Mouse (Mus musculus) olfactory bulb, adult 2 months (tissue): ENCODE measurements around the gene Bcl9. TPM values are rescaled to one million over a fixed set of nuclear protein-coding genes. Genes with fewer than 3 reads are reported as not detected.

Source experiments
- H3K27ac ChIP-seq: fragments of 200-500 bp; 2 replicates; pipeline ENCODE4 v1.5.1; 2012; ENCODE audit warnings: low read depth, low read length; ENCODE audit not compliant: insufficient read depth
- H3K4me1 ChIP-seq: fragments of 200-500 bp; 2 replicates; pipeline ENCODE4 v1.6.1; 2012; ENCODE audit warnings: low read length; ENCODE audit not compliant: control insufficient read depth, insufficient read depth
- H3K4me3 ChIP-seq: fragments of 200-500 bp; 2 replicates; pipeline ENCODE4 v1.5.1; 2012; ENCODE audit warnings: mild to moderate bottlenecking, low read depth, low read length, moderate library complexity; ENCODE audit not compliant: insufficient read depth
- CTCF ChIP-seq: fragments of 200-500 bp; IDR thresholded peaks from 2 replicates; pipeline ENCODE4 v1.5.1; 2012; ENCODE audit warnings: low read depth, mild to moderate bottlenecking, low read length, moderate library complexity; ENCODE audit not compliant: insufficient read depth
- POLR2A ChIP-seq: fragments of 200-500 bp; IDR thresholded peaks from 2 replicates; pipeline ENCODE4 v1.6.1; 2012; ENCODE audit warnings: mild to moderate bottlenecking, low read depth, low read length, moderate library complexity; ENCODE audit not compliant: insufficient read depth
- WGBS: fragments of 180-500 bp; shearing (Covaris S2); methylation state at CpG from one replicate; pipeline ENCODE4 v1.1.7; 2018; 5-methylcytosine and 5-hydroxymethylcytosine counted together
- polyA plus RNA-seq: library from polyadenylated mRNA; stranded (reverse); fragments of >200 nt; gene quantifications from 2 replicates; pipeline ENCODE4 v1.2.4, GENCODE M21; 2012; ENCODE audit warnings: low replicate concordance; ENCODE audit not compliant: missing spikeins, insufficient read depth, insufficient read length

Gene Bcl9
- polyA plus RNA-seq, 1 experiment: not detected

DNA sequence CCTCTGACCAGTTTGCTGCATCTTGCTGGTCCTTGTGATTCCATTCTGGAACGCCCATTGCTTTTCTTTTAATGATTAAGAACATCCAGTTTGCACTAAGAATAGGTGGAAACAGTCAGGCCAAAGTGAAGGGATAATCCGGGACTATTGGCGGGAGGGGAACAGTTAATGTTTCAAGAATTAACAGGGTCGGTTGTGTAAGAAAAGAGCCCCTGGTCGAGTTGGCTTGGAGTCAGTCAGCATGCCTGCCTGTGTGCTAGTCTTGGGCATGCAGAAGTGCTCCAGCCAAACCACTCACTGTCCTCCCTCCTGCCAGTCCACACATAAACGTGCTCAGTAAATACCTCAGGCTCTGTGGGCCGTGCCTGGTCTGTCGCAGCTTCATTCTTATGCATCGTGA, 125.5 kb downstream of the Bcl9 start:
- Histone ChIP-seq H3K27ac (no peak overlapping the region), H3K4me1 (peaks cover 2% of the 10 kb centered on the region; the same call in 1 of the 2 replicates), H3K4me3 (no peak overlapping the region)
- no peak for TF ChIP-seq CTCF
- TF ChIP-seq POLR2A: no peak
- 46% methylated on average over 9 of the region's 9 CpGs for WGBS

DNA sequence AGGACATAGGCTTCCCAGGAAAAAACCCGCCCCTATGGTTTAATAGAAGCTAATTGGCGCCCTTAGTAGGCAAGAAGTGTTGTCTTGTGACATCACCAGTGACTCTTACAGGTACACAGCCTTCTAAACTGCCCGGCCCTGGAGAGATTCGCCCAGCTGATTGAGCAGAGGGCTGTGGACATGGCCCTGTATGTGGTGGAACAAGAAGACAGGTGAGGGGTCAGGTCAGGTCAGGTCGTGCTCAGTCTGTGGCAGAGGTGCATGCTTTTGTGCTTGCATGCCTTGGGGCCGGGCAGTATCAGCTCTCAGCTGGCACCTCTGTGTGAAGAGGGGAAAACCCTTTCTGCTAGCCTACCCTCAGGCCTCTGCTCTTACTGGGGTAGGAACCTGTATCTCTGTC, 126.2 kb downstream of the Bcl9 start:
- Histone ChIP-seq H3K4me1 (peaks cover 4% of the 10 kb centered on the region; the same call in 1 of the 2 replicates), H3K27ac (no peak overlapping the region), H3K4me3 (no peak overlapping the region)
- TF ChIP-seq CTCF: no peak
- TF ChIP-seq POLR2A: no peak
- 88% methylated on average over 6 of the region's 6 CpGs for WGBS

DNA sequence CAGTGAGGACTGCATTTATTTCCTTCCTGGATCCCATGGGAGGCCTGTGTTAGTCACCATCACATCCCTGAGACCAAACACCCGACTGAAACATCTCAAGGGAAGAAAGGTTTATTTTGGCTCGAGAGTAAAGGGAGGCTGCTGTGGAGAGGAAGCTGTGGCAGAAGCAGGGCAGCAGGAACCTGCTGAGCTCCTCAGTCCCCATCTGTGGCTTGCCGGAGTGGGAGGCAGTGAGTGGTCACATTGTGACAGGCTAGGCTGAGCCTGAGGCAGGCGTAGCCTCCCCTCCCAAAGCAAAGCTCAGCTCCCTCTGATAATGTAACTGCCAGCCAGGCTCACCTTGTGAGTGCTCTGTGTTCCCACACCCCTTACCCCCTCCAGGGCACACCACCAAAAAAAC, 130.6 kb downstream of the Bcl9 start:
- TF ChIP-seq CTCF (no peak), POLR2A (no peak)
- H3K4me3 ChIP-seq: no peak overlapping the region
- WGBS: 59% methylated on average over 4 of the region's 4 CpGs
- H3K27ac ChIP-seq: no peak overlapping the region
- peaks cover 5% of the 10 kb centered on the region; the same call in 1 of the 2 replicates for H3K4me1 ChIP-seq

GRCm38 (mm10) chr3:97164477-97164876, 133.2 kb downstream of the Bcl9 start:
- WGBS: 91% methylated on average over 4 of the region's 4 CpGs
- Histone ChIP-seq H3K27ac (no peak overlapping the region), H3K4me1 (peaks cover 6% of the 10 kb centered on the region; the same call in 1 of the 2 replicates), H3K4me3 (no peak overlapping the region)
- TF ChIP-seq POLR2A (no peak), CTCF (no peak)

- 65% methylated on average over 4 of the region's 4 CpGs for WGBS
- H3K4me3 ChIP-seq: no peak overlapping the region
- H3K27ac ChIP-seq: no peak overlapping the region
- TF ChIP-seq CTCF: no peak
- TF ChIP-seq POLR2A: no peak
- peaks cover 10% of the 10 kb centered on the region; the same call in 1 of the 2 replicates for H3K4me1 ChIP-seq
Measured at GRCm38 (mm10) chr3:97161773-97162172, 135.9 kb downstream of the Bcl9 start.

DNA sequence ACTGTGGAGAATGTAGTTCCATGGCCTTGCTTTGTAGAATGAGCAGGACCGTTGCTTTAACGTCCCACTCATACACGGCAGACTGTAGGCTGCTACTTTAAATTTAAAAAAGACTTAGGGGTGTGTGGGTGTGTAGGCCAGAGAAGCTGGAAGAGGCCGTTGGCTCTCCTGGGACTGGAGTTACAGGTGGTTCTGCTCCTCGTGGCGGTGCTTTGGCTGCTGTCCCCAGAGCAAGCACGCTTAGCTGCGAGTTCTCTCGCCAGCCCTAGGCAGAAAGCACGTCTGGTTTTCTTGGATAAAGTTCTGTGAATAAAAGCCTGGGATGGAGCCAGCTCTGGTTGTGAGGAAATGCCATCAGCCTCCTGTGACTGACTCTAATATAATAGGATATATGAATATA, 136.8 kb downstream of the Bcl9 start:
- Histone ChIP-seq H3K4me1 (peaks cover 7% of the 10 kb centered on the region; the same call in 1 of the 2 replicates), H3K4me3 (no peak overlapping the region), H3K27ac (no peak overlapping the region)
- 32% methylated on average over 10 of the region's 10 CpGs for WGBS
- TF ChIP-seq POLR2A: no peak
- no peak for TF ChIP-seq CTCF

- no peak overlapping the region for H3K27ac ChIP-seq
- WGBS: 80% methylated on average over 2 of the region's 2 CpGs
- no peak for TF ChIP-seq CTCF
- no peak for TF ChIP-seq POLR2A
- peaks cover 7% of the 10 kb centered on the region; the same call in 1 of the 2 replicates for H3K4me1 ChIP-seq
- H3K4me3 ChIP-seq: no peak overlapping the region
Measured at GRCm38 (mm10) chr3:97159986-97160385, 137.7 kb downstream of the Bcl9 start.

- H3K27ac ChIP-seq: no peak overlapping the region
- 27% methylated on average over 6 of the region's 6 CpGs for WGBS
- H3K4me1 ChIP-seq: peaks cover 7% of the 10 kb centered on the region; the same call in 1 of the 2 replicates
- TF ChIP-seq CTCF (no peak), POLR2A (no peak)
- peak overlapping the region; percentile 81 for H3K4me3 ChIP-seq
Measured at GRCm38 (mm10) chr3:97159509-97159850, 138.2 kb downstream of the Bcl9 start.

DNA sequence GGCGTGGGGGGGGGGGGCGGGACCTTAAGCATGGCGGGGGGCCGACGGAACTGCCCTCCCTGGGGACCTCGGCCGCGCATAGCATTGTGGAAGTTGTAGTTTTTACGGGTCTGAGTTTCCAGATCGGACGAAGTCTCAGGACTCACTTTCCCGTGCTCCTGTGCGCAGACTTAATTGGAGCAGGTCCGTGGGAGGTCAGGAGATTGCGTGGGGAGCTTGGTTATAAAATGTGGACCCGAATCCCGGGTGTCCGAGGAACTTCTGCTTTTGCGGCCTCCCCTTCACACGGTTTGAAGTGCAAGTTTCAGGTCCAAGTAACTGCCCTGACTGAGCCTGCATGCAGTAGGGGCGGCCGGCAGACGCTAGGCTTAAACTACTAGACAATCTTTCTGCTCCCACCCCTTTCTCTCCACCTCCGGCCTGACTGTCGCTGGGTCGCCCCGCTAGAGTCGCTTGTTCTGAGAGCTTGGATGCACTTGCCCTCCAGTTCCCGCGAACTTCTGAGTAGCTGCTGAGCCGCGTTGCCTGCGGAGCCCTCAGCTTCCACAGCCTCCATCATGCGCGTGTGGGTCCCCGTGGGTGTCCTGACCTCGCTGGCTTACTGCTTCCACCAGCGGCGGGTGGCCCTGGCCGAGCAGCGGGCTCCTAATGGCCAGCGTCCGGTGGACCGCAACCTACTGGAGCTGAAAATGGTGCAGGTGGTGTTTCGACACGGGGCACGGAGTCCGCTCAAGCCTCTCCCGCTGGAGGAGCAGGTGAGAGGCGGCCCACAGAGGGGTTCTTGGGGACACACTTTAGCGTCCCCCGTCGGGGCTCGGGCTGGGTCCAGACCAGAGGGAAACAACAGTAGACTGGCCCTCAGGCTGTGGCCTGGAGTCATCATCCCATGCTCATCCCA, 138.9 kb downstream of the Bcl9 start, which contains the start of gene Acp6:
Gene Acp6 (plus strand): TSS at position 167 of the 898 bp plus-strand sequence.
- under 1% methylated on average over 54 of the region's 54 CpGs for WGBS
- TF ChIP-seq POLR2A (0 out of 2 replicates have a peak, but pooled peaks have one; percentile 41), CTCF (no peak)

More for the DNA sequence above, 138.9 kb downstream of the Bcl9 start, which contains the start of gene Acp6:
- peak within 1 kb of the TSS; percentile 81 for H3K4me3 ChIP-seq
- H3K4me1 ChIP-seq: peaks cover 7% of the 10 kb centered on the region; the same call in 1 of the 2 replicates
- peak within 1 kb of the TSS; percentile 76 for H3K27ac ChIP-seq
